Mouse (Mus musculus) heart, adult 2 months (tissue): ENCODE measurements at regions not wholly inside any gene's neighbourhood (a gene's known extent, or its start where the extent isn't known, plus 50 kb on each side); places are given as distances from the start of the nearest gene placed in this dataset.

Source experiments
- CTCF ChIP-seq: fragments of 200-600 bp; IDR thresholded peaks from 2 replicates; pipeline ENCODE4 v1.8.1; 2022; ENCODE audit warnings: antibody characterized with exemption, mild to moderate bottlenecking, moderate library complexity
- EP300 ChIP-seq: fragments of 200-500 bp; IDR thresholded peaks from 2 replicates; pipeline ENCODE4 v1.6.1; 2011; ENCODE audit warnings: low read depth, low read length, control low read depth; ENCODE audit not compliant: insufficient read depth
- POLR2A ChIP-seq: fragments of 200-500 bp; IDR thresholded peaks from 2 replicates; pipeline ENCODE4 v1.6.1; 2011; ENCODE audit warnings: mild to moderate bottlenecking, low read depth, low read length, control low read depth; ENCODE audit not compliant: insufficient read depth

DNA sequence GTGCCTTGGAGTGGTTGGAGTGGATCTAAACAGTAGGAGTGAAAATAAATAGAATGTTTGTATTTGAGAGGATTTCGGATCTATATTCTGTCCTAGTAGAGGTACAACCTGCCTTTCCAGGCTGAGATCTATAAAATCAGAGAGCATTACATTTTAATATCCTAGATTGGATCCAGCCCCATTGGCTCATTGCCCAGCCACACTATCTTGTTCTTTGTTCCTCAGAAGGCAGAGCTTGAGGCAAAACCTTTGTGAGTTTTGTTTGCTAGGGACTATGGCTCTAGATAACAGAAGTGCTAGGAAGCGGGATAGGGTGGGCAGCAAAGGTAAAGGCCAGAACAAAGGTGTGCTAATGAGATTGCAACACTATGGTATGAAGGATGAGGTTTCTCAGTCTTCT lies 78.7 kb upstream of the Cntln start:
- TF ChIP-seq POLR2A (no peak), CTCF (no peak), EP300 (no peak)
